16 mouse cellular contexts compared by ENCODE assay signal in the genomic region with DNA sequence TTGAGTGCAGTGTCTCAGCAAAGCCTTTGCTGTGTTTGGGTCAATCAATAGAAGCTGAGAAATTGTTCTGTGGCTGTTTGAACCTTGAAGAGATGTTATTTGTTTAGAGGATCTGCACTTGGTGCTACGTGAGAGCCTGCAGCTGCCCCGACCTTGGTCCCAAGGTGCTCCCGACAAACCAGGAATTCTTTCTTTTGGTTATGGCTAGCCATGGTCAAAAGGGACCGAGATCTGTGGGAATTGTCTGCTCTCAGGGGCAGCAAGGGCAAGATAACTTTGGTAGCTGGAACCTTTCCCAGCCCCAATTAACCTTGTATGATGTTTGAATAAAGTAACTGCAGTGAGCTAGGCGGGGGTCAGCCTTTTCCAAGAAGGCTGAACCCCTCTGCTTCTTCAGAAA.
"Had no signal": no experiment of that assay in that cellular context is flagged by ENCODE, and none has a peak within 500 bp of the region (broad histone marks: within the 10 kb centered on the region; RNA-seq: fewer than 3 reads in every experiment).

No protein-coding gene starts in this region.

- DNase-seq: heart, postnatal 10 days; heart, postnatal 14 days; heart, postnatal 36 days; heart, postnatal 4 days; kidney, adult 11 months; kidney, adult 18-20 months; kidney, adult 2 months; kidney, adult 8-10 months; kidney, adult 9 months; kidney, postnatal 10 days; kidney, postnatal 14 days; kidney, postnatal 25 days; kidney, postnatal 36 days; kidney, postnatal 4 days; layer of hippocampus, adult 9-11 months; layer of hippocampus, postnatal 36 days had no signal
